ENCODE assay signal across 25 mouse cellular contexts in the genomic region with DNA sequence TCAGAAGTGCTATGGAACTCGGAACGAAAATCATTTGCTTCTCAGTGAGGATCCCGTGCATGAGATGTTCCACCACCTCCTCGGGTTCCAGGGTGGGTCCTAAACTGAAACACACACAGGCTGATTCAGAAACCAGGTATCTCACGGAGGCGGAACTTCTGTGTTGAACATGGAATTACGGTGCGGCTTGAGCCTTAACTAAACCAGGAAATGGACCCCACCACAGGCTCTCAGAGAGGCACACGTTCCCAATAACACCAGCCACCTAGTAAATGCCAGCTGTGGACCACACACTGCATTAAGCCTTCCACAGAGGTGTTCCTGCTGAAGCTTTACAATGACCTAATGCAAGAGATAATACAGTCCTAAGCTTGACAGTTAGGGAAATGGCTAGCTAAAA. TPM values are rescaled to one million over a fixed set of nuclear protein-coding genes. Genes with fewer than 3 reads are reported as not detected.
DNase-seq lines count a peak whose midpoint lies in the region; ATAC-seq lines count a peak whose summit lies in the region.
"Had no signal": no experiment of that assay in that cellular context is flagged by ENCODE, and none has a peak within 500 bp of the region (broad histone marks: within the 10 kb centered on the region; RNA-seq: fewer than 3 reads in every experiment).

No protein-coding gene starts in this region.

- H3K36me3 ChIP-seq in forebrain, embryonic 10.5 days (replicated peaks), result no peaks in the 10 kb centered on the region
- H3K36me3 ChIP-seq in forebrain, embryonic 14.5 days (ENCODE audit: control insufficient read depth, insufficient read depth, low read length), result no peaks in the 10 kb centered on the region
- H3K36me3 ChIP-seq in heart, embryonic 10.5 days, result peaks cover 15% of the 10 kb centered on the region
- 0 out of 2 replicates have a peak, but pooled peaks cover 7% of the 10 kb centered on the region for H3K36me3 ChIP-seq in neural tube, embryonic 15.5 days
- H3K36me3 ChIP-seq: embryonic facial prominence, embryonic 12.5 days; forebrain, embryonic 12.5 days; forebrain, embryonic 15.5 days; G1E had no signal

- no peak overlapping the region for H3K9ac ChIP-seq in forebrain, embryonic 14.5 days (ENCODE audit: low read length)
- H3K9ac ChIP-seq in neural tube, embryonic 15.5 days (replicated peaks), result no peak overlapping the region
- H3K9ac ChIP-seq: embryonic facial prominence, embryonic 12.5 days; forebrain, embryonic 12.5 days; forebrain, embryonic 15.5 days; forebrain, postnatal 0 days had no signal

- intact Hi-C loops in heart, postnatal 10 days (cut with DNase I), result loop anchor here (10.0 kb wide), 1 partner anchor 222 kb away; no protein-coding TSS in a partner anchor

- peak; percentile 8 for DNase-seq in forebrain, embryonic 10.5 days (ENCODE audit: extremely low spot score, low spot score)
- DNase-seq in forebrain, embryonic 14.5 days (ENCODE audit: low spot score), result no peak
- DNase-seq in heart, embryonic 10.5 days (ENCODE audit: low spot score), result peak; percentile 61
- DNase-seq in heart, postnatal 10 days, result no peak
- peak; percentile 7 for DNase-seq in neural tube, embryonic 10.5 days (ENCODE audit: extremely low spot score, low spot score)
- DNase-seq: adrenal gland, adult 8-10 months; adrenal gland, postnatal 14 days; adrenal gland, postnatal 36 days; cerebellum, adult 11-12 months; cerebellum, adult 2 months; cerebellum, adult 9-10 months; cerebellum, postnatal 10 days; cerebellum, postnatal 25 days; forebrain, postnatal 0 days had no signal

- H3K4me1 ChIP-seq in forebrain, embryonic 10.5 days, result no peaks in the 10 kb centered on the region
- H3K4me1 ChIP-seq in forebrain, embryonic 14.5 days (ENCODE audit: control insufficient read depth, insufficient read depth, low read length), result no peaks in the 10 kb centered on the region
- no peaks in the 10 kb centered on the region for H3K4me1 ChIP-seq in heart, embryonic 10.5 days
- no peaks in the 10 kb centered on the region for H3K4me1 ChIP-seq in neural tube, embryonic 15.5 days
- H3K4me1 ChIP-seq: embryonic facial prominence, embryonic 10.5 days; embryonic facial prominence, embryonic 12.5 days; forebrain, embryonic 12.5 days; forebrain, embryonic 15.5 days had no signal

- H3K4me2 ChIP-seq in forebrain, embryonic 14.5 days (ENCODE audit: low read length), result no peak overlapping the region
- H3K4me2 ChIP-seq in neural tube, embryonic 15.5 days, result no peak overlapping the region
- H3K4me2 ChIP-seq: embryonic facial prominence, embryonic 12.5 days; forebrain, embryonic 12.5 days; forebrain, embryonic 15.5 days had no signal

- ATAC-seq in forebrain, embryonic 14.5 days, result no peak
- no peak for ATAC-seq in neural tube, embryonic 15.5 days (ENCODE audit: low FRiP score)
- ATAC-seq: activated CD4-positive, CD25-positive, alpha-beta regulatory T cell, adult 4 months; CD4-positive, CD25-positive, alpha-beta regulatory T cell, adult 4 months; forebrain, embryonic 15.5 days; forebrain, postnatal 0 days; Patski had no signal

- H3K27me3 ChIP-seq in forebrain, embryonic 10.5 days (ENCODE audit: poor library complexity, severe bottlenecking), result no peaks in the 10 kb centered on the region
- H3K27me3 ChIP-seq in forebrain, embryonic 14.5 days (replicated peaks; ENCODE audit: control insufficient read depth, insufficient read depth, low read length), result no peaks in the 10 kb centered on the region
- H3K27me3 ChIP-seq in heart, embryonic 10.5 days (ENCODE audit: insufficient read depth, poor library complexity, severe bottlenecking), result no peaks in the 10 kb centered on the region
- H3K27me3 ChIP-seq in neural tube, embryonic 15.5 days (replicated peaks), result no peaks in the 10 kb centered on the region
- H3K27me3 ChIP-seq: CH12.LX; embryonic facial prominence, embryonic 12.5 days; forebrain, embryonic 12.5 days; forebrain, embryonic 15.5 days; Patski had no signal

- H3K9me3 ChIP-seq in forebrain, embryonic 10.5 days, result no peaks in the 10 kb centered on the region
- H3K9me3 ChIP-seq in forebrain, embryonic 14.5 days (replicated peaks; ENCODE audit: control insufficient read depth, low read length), result no peaks in the 10 kb centered on the region
- H3K9me3 ChIP-seq in heart, embryonic 10.5 days, result no peaks in the 10 kb centered on the region
- no peaks in the 10 kb centered on the region for H3K9me3 ChIP-seq in neural tube, embryonic 15.5 days (replicated peaks)
- H3K9me3 ChIP-seq: embryonic facial prominence, embryonic 10.5 days; embryonic facial prominence, embryonic 12.5 days; forebrain, embryonic 12.5 days; forebrain, embryonic 15.5 days; G1E had no signal

- 90% methylated on average over 9 of the region's 9 CpGs for WGBS in forebrain, embryonic 10.5 days
- WGBS in forebrain, embryonic 14.5 days, result 91% methylated on average over 9 of the region's 9 CpGs
- 85% methylated on average over 9 of the region's 9 CpGs for WGBS in heart, embryonic 10.5 days
- 91% methylated on average over 9 of the region's 9 CpGs for WGBS in neural tube, embryonic 15.5 days

- H3K4me3 ChIP-seq in forebrain, embryonic 10.5 days, result no peak overlapping the region
- no peak overlapping the region for H3K4me3 ChIP-seq in forebrain, embryonic 14.5 days (ENCODE audit: low read depth, low read length)
- H3K4me3 ChIP-seq in heart, embryonic 10.5 days, result no peak overlapping the region
- H3K4me3 ChIP-seq in neural tube, embryonic 15.5 days (replicated peaks), result no peak overlapping the region
- H3K4me3 ChIP-seq: embryonic facial prominence, embryonic 10.5 days; embryonic facial prominence, embryonic 12.5 days; forebrain, embryonic 12.5 days; forebrain, embryonic 15.5 days had no signal

- H3K27ac ChIP-seq in forebrain, embryonic 10.5 days, result no peak overlapping the region
- no peak overlapping the region for H3K27ac ChIP-seq in forebrain, embryonic 14.5 days (ENCODE audit: low read depth, low read length)
- no peak overlapping the region for H3K27ac ChIP-seq in heart, embryonic 10.5 days
- H3K27ac ChIP-seq in neural tube, embryonic 15.5 days (replicated peaks), result no peak overlapping the region
- H3K27ac ChIP-seq: embryonic facial prominence, embryonic 10.5 days; embryonic facial prominence, embryonic 12.5 days; forebrain, embryonic 12.5 days; forebrain, embryonic 15.5 days had no signal

RNA-seq across cellular contexts. Expression of gene Hsd17b13, which starts 15.6 kb away (rescaled TPM):
- polyA plus RNA-seq in forebrain, embryonic 10.5 days (2016; fragmentation: Nextera tagmentation; extraction: Ambion mirVana), result not detected in 2 replicates
- polyA plus RNA-seq in forebrain, embryonic 14.5 days (2014; fragmentation: Nextera tagmentation; extraction: Ambion mirVana), result not detected in 2 replicates
- polyA plus RNA-seq in heart, embryonic 10.5 days (2016; fragmentation: Nextera tagmentation; extraction: Ambion mirVana), result not detected in 2 replicates
- total RNA-seq in heart, postnatal 10 days (2021), result not detected
- polyA plus RNA-seq in neural tube, embryonic 15.5 days (2015; fragmentation: Nextera tagmentation; extraction: Ambion mirVana), result 0.95 TPM in 1 of 2 replicates, not detected in the other
- total RNA-seq: adrenal gland, adult 18-20 months; adrenal gland, adult 8-10 months; forebrain, postnatal 0 days; G1E had no signal
- polyA plus RNA-seq: activated CD4-positive, CD25-positive, alpha-beta regulatory T cell, adult 4 months; CD4-positive, CD25-positive, alpha-beta regulatory T cell, adult 4 months; cerebellum, adult 2 months; embryonic facial prominence, embryonic 10.5 days; embryonic facial prominence, embryonic 12.5 days; forebrain, embryonic 12.5 days; forebrain, embryonic 15.5 days; G1E; Patski had no signal

RNA-seq across cellular contexts. Expression of gene Hsd17b11, which starts 28.9 kb away (rescaled TPM):
- 1.6 and 2.0 TPM in 2 replicates for polyA plus RNA-seq in forebrain, embryonic 10.5 days (2016; fragmentation: Nextera tagmentation; extraction: Ambion mirVana)
- polyA plus RNA-seq in forebrain, embryonic 14.5 days (2014; fragmentation: Nextera tagmentation; extraction: Ambion mirVana), result 1.6 and 2.0 TPM in 2 replicates
- polyA plus RNA-seq in heart, embryonic 10.5 days (2016; fragmentation: Nextera tagmentation; extraction: Ambion mirVana), result 2.5 and 3.6 TPM in 2 replicates
- 10 to 100 TPM; 29.4 to 31.6 TPM for total RNA-seq in heart, postnatal 10 days (2021)
- polyA plus RNA-seq in neural tube, embryonic 15.5 days (2015; fragmentation: Nextera tagmentation; extraction: Ambion mirVana), result 4.3 TPM in 2 replicates

RNA-seq across cellular contexts. Expression of gene Nudt9, which starts 53.3 kb away (rescaled TPM):
- polyA plus RNA-seq in forebrain, embryonic 10.5 days (2016; fragmentation: Nextera tagmentation; extraction: Ambion mirVana), result 67.9 TPM in 2 replicates
- polyA plus RNA-seq in forebrain, embryonic 14.5 days (2014; fragmentation: Nextera tagmentation; extraction: Ambion mirVana), result 55.9 and 56.8 TPM in 2 replicates
- polyA plus RNA-seq in heart, embryonic 10.5 days (2016; fragmentation: Nextera tagmentation; extraction: Ambion mirVana), result 55.5 and 68.7 TPM in 2 replicates
- 10 to 100 TPM; 45.8 to 46.6 TPM for total RNA-seq in heart, postnatal 10 days (2021)
- 73.0 and 73.2 TPM in 2 replicates for polyA plus RNA-seq in neural tube, embryonic 15.5 days (2015; fragmentation: Nextera tagmentation; extraction: Ambion mirVana)

Comparison
In these comparisons a context has a peak if more than half of its experiments do, and no peak if none do; other contexts are left out.
1. DNase-seq: peak in forebrain, embryonic 10.5 days (single experiment), heart, embryonic 10.5 days (single experiment) and neural tube, embryonic 10.5 days (single experiment); none in forebrain, embryonic 14.5 days (single experiment) and heart, postnatal 10 days (0 of 2).